Mouse (Mus musculus) liver, postnatal 0 days (tissue): ENCODE results near the gene Samd14. TPM values are rescaled to one million over a fixed set of nuclear protein-coding genes. Genes with fewer than 3 reads are reported as not detected.

Experiments
- ATAC-seq: fragments of 200-750 bp; cut with Nextera tagmentation; 2 replicates; pipeline ENCODE4 v1.8.0; 2017; ENCODE audit warnings: mild to moderate bottlenecking, moderate library complexity
- DNase-seq: peaks from one replicate; pipeline ENCODE4 v3.0.0-alpha.2; 2016
- H3K27ac ChIP-seq: fragments of 300-500 bp; sonication (generic); 2 replicates; pipeline ENCODE4 v1.5.1; 2014; ENCODE audit warnings: antibody characterized with exemption, moderate library complexity, mild to moderate bottlenecking, low read depth
- H3K27me3 ChIP-seq: fragments of 300-500 bp; sonication (generic); 2 replicates; pipeline ENCODE4 v1.6.1; 2014; ENCODE audit warnings: low read length, control low read depth, mixed read lengths; ENCODE audit not compliant: insufficient read depth
- H3K36me3 ChIP-seq: fragments of 300-500 bp; sonication (generic); replicated peaks from 2 replicates; pipeline ENCODE4 v1.6.1; 2014; ENCODE audit warnings: mild to moderate bottlenecking, control low read depth, low read length, moderate library complexity, mixed read lengths; ENCODE audit not compliant: insufficient read depth
- H3K4me1 ChIP-seq: fragments of 300-500 bp; sonication (generic); 2 replicates; pipeline ENCODE4 v1.6.1; 2014; ENCODE audit warnings: antibody characterized with exemption, mild to moderate bottlenecking, control low read depth; ENCODE audit not compliant: insufficient read depth
- H3K4me2 ChIP-seq: fragments of 300-500 bp; sonication (generic); 2 replicates; pipeline ENCODE4 v1.6.1; 2014; ENCODE audit warnings: low read depth, mild to moderate bottlenecking, low read length, moderate library complexity, mixed read lengths
- H3K4me3 ChIP-seq: fragments of 300-500 bp; sonication (generic); 2 replicates; pipeline ENCODE4 v1.5.1; 2014; ENCODE audit warnings: low read depth, low read length
- H3K9ac ChIP-seq: fragments of 300-500 bp; sonication (generic); replicated peaks from 2 replicates; pipeline ENCODE4 v1.6.1; 2014; ENCODE audit warnings: mild to moderate bottlenecking, moderate library complexity
- H3K9me3 ChIP-seq: fragments of 300-500 bp; sonication (generic); 2 replicates; pipeline ENCODE4 v1.6.1; 2016; ENCODE audit warnings: mild to moderate bottlenecking, control low read depth, low read length, mixed read lengths
- CTCF ChIP-seq: sonication (generic); IDR thresholded peaks from 2 replicates; pipeline ENCODE4 v1.5.1; 2016; ENCODE audit warnings: antibody characterized with exemption, low read depth
- EP300 ChIP-seq: IDR thresholded peaks from 2 replicates; pipeline ENCODE4 v1.6.1; 2016; ENCODE audit warnings: antibody characterized with exemption, low read depth, mild to moderate bottlenecking
- WGBS: fragments of 180-500 bp; shearing (Covaris S2); extraction: QIAGEN DNeasy Blood & Tissue Kit; methylation state at CpG from one replicate; pipeline ENCODE4 v1.1.7; 2014; ENCODE audit not compliant: insufficient replicate concordance; 5-methylcytosine and 5-hydroxymethylcytosine counted together
- polyA plus RNA-seq: library from polyadenylated mRNA; unstranded; fragments of >200 nt; fragmentation: Nextera tagmentation; extraction: Ambion mirVana; gene quantifications from 2 replicates; pipeline ENCODE4 v1.2.1, GENCODE M21; 2015

The Samd14 gene
- polyA plus RNA-seq, 1 experiment from 2014 or later, result 16.1 TPM

DNA sequence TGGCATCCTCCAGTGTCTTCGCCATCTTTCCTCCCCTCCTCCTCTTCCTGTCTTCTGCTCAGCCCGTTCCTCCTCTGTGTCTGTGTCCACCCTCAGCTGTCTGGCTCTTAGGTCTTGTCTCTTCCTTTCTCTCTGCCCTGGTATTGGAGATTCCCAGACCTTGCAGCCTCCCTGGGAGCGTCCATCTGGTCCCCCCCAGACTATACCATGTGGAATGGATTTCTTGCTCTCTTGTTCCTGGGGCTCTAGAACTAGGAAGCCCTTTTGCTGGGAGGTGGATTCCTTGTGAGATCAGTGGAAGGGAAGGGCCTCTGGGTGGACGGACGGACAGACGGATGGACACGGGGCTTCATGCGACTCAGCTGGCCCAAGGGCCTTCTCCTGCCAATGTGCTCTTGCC, 13.6 kb upstream of the Samd14 start:
- peaks cover 33% of the 10 kb centered on the region for H3K36me3 ChIP-seq
- TF ChIP-seq EP300 (no peak), CTCF (no peak)
- no peaks in the 10 kb centered on the region for H3K27me3 ChIP-seq
- ATAC-seq, result no peak
- 75% methylated on average over 8 of the region's 8 CpGs for WGBS
- H3K4me2 ChIP-seq, result peak overlapping the region; percentile 88
- peak overlapping the region; percentile 93 for H3K9ac ChIP-seq
- DNase-seq, result no peak
- H3K27ac ChIP-seq, result peak overlapping the region; percentile 84; the same call in 1 of the 2 replicates
- no peak overlapping the region for H3K4me3 ChIP-seq
- no peaks in the 10 kb centered on the region for H3K9me3 ChIP-seq
- H3K4me1 ChIP-seq, result peaks cover 75% of the 10 kb centered on the region

DNA sequence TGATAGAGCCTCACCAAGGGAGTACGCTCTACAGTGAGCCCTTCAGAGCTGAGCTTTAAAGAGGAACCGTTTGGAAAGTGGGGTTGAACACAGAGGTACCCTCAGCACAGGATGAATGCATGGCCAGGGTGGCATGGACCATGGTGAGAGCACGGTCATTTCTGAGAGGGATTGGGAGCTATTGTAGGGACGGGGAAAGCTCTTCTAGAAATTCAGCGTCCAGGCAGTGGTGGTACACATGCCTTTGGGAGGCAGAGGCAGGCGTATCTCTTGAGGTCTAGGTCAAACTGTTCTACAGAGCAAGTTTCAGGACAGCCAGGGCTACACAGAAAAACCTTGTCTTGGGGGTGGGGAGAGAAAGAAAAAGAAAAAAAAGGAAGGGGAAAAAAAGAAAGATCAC, 12.7 kb upstream of the Samd14 start:
- TF ChIP-seq CTCF (no peak), EP300 (no peak)
- H3K9me3 ChIP-seq, result no peaks in the 10 kb centered on the region
- ATAC-seq (no peak), DNase-seq (no peak)
- H3K4me3 ChIP-seq, result no peak overlapping the region
- H3K4me2 ChIP-seq, result peak overlapping the region; percentile 77
- H3K4me1 ChIP-seq, result peaks cover 76% of the 10 kb centered on the region
- H3K9ac ChIP-seq, result peak overlapping the region; percentile 65
- peaks cover 40% of the 10 kb centered on the region for H3K36me3 ChIP-seq
- WGBS, result 76% methylated on average over 6 of the region's 6 CpGs
- no peaks in the 10 kb centered on the region for H3K27me3 ChIP-seq
- H3K27ac ChIP-seq, result peak overlapping the region; percentile 84

DNA sequence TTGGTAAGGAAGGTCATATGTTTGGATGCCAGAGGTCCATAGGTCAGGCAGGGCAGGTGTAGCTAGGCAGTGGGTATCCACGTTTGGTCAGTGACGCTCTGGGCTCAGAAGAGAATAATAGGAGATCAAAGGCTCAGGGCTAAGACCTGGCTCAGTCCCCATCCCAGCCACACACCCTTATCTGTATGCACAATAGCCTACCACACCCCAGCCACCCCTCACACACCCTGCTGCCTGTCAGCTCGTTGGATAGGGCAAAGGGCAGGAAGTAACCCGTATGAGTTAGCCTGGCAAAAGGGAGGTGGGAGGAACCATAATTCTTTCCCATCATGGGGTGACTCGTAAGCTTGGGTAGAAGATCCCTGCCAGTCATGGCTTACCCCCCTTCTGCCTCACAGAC, 12.1 kb upstream of the Samd14 start:
- Histone ChIP-seq H3K9me3 (no peaks in the 10 kb centered on the region), H3K9ac (peak overlapping the region; percentile 65), H3K4me1 (peaks cover 70% of the 10 kb centered on the region), H3K27me3 (no peaks in the 10 kb centered on the region), H3K27ac (peak overlapping the region; percentile 84), H3K4me3 (peak overlapping the region; percentile 45), H3K4me2 (peak overlapping the region; percentile 77), H3K36me3 (peaks cover 46% of the 10 kb centered on the region)
- peak; percentile 63 for DNase-seq
- TF ChIP-seq EP300, result peak; percentile 42
- no peak for TF ChIP-seq CTCF
- ATAC-seq, result peak; percentile 88
- 33% methylated on average over 5 of the region's 5 CpGs for WGBS

- DNase-seq (peak; percentile 56), ATAC-seq (peak; percentile 62)
- peak overlapping the region; percentile 45 for H3K4me3 ChIP-seq
- peaks cover 65% of the 10 kb centered on the region for H3K4me1 ChIP-seq
- 40% methylated on average over 16 of the region's 16 CpGs for WGBS
- H3K27ac ChIP-seq, result peak overlapping the region; percentile 84
- H3K9ac ChIP-seq, result peak overlapping the region; percentile 65
- peaks cover 50% of the 10 kb centered on the region for H3K36me3 ChIP-seq
- TF ChIP-seq EP300 (0 out of 2 replicates have a peak, but pooled peaks have one; percentile 13), CTCF (no peak)
- peak overlapping the region; percentile 77 for H3K4me2 ChIP-seq
- H3K27me3 ChIP-seq, result no peaks in the 10 kb centered on the region
- no peaks in the 10 kb centered on the region for H3K9me3 ChIP-seq
Observed at GRCm38 (mm10) chr11:94998041-94998531, 11.6 kb upstream of the Samd14 start.

DNA sequence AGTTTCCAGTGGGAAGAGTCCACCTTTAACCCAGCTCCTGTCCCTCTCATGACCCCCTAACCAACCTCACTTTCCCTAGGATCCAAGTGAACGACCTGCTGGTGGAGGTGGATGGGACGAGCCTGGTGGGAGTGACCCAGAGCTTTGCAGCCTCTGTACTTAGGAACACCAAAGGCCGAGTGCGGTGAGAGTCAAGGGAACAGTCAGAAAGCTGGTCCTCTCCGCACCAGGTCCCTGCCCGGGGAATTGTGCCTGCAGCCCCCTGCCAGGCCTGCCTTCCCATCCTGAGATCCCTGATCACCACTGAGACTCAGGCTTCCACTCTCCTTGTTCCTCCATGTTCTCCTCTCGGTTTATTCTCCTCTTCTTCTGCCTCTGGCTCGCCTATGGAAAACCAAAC, 9.6 kb upstream of the Samd14 start:
- H3K4me3 ChIP-seq, result no peak overlapping the region

GRCm38 (mm10) chr11:95000548-95000947, 9.1 kb upstream of the Samd14 start:
- 32% methylated on average over 4 of the region's 4 CpGs for WGBS

More for the DNA sequence above, 9.6 kb upstream of the Samd14 start:
- ATAC-seq, result no peak
- no peak overlapping the region for H3K9ac ChIP-seq
- H3K36me3 ChIP-seq, result peaks cover 54% of the 10 kb centered on the region
- no peak for DNase-seq
- H3K27me3 ChIP-seq, result no peaks in the 10 kb centered on the region
- H3K4me1 ChIP-seq, result peaks cover 47% of the 10 kb centered on the region
- H3K9me3 ChIP-seq, result no peaks in the 10 kb centered on the region
- peak overlapping the region; percentile 50 for H3K4me2 ChIP-seq
- TF ChIP-seq CTCF, result no peak
- H3K27ac ChIP-seq, result peak overlapping the region; percentile 55; the same call in 1 of the 2 replicates
- 61% methylated on average over 8 of the region's 8 CpGs for WGBS

More at GRCm38 (mm10) chr11:95000548-95000947, 9.1 kb upstream of the Samd14 start:
- H3K4me2 ChIP-seq, result peak overlapping the region; percentile 50
- no peak for ATAC-seq
- no peaks in the 10 kb centered on the region for H3K9me3 ChIP-seq
- peak overlapping the region; percentile 55; the same call in 1 of the 2 replicates for H3K27ac ChIP-seq
- peak; percentile 55 for DNase-seq
- H3K4me3 ChIP-seq, result no peak overlapping the region
- H3K9ac ChIP-seq, result no peak overlapping the region
- H3K4me1 ChIP-seq, result peaks cover 43% of the 10 kb centered on the region
- TF ChIP-seq EP300 (no peak), CTCF (no peak)
- no peaks in the 10 kb centered on the region for H3K27me3 ChIP-seq
- H3K36me3 ChIP-seq, result peaks cover 57% of the 10 kb centered on the region
